Mouse (Mus musculus): ENCODE data around the gene Fabp1. TPM values are rescaled to one million over a fixed set of nuclear protein-coding genes. Genes with fewer than 3 reads are reported as not detected.
A peak's percentile ranks its signal among the peaks of the same experiment; 100 is the strongest.

Fabp1 gene
- total and polyA plus RNA-seq, 3 experiments, result not detected

DNA sequence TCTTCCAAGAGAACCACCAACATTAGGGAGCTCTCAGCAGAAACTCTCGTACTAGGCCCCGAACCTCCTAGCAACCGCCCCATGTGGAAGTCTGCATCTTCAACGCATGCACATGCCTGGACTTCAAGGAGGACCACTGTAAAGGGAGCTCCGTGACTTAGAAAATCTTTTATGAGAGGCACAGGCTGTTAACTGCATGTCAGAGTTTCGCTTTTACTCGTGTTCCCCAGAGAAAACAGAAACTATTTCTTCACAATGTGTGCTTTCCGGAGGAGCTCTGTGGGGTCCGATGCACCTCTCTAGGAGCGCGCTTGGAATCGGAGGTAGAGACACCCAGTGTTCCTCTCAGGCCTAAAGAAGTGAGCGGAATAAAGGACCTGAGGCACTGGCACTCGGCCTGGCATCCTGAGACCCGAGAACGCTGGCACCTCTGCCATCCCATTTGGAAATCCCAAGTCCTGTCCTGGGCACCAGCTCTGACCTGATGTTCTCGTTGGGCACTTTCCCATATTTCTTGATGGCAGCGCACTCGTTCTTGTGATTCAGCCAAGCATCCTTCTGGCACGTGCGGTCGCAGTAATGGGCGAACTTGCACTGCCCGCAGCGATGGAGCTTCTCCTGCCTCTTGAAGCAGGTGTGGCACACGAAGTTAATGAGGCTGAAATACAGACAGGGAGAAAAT lies 39.6 kb downstream of the Fabp1 start:
- Histone ChIP-seq H3K36me3 (replicated peaks in 1 of 2; ENCODE audit: control insufficient read depth in 1 of 2, insufficient read depth in 1 of 2, low read length in 1 of 2) (no peaks in the 10 kb centered on the region), H3K9me3 (replicated peaks; ENCODE audit: low read length) (no peaks in the 10 kb centered on the region), H3K9ac (ENCODE audit: insufficient read depth, low read depth) (peak overlapping the region; percentile 42; the same call in 1 of the 2 replicates), H3K4me3 (replicated peaks in 1 of 3; ENCODE audit: low read depth in 2 of 3, low read length in 2 of 3, poor library complexity in 1 of 3) (peak overlapping the region in 2 of 3 experiments; percentile 18 to 27), H3K4me2 (ENCODE audit: insufficient read depth, low read depth, poor library complexity, severe bottlenecking) (peak overlapping the region; percentile 71), H3K4me1 (ENCODE audit: control insufficient read depth in 1 of 2, insufficient read depth in 2 of 2) (peaks cover 16 to 28% of the 10 kb centered on the region in 2 experiments), H3K27me3 (replicated peaks) (peaks cover 2% of the 10 kb centered on the region), H3K79me2 (replicated peaks; ENCODE audit: control insufficient read depth, extremely low read depth, insufficient read depth, poor library complexity, severe bottlenecking) (no peaks in the 10 kb centered on the region), H3K27ac (ENCODE audit: insufficient read depth, low read depth) (no peak overlapping the region)
- in situ Hi-C loops (cut with MboI; ENCODE audit: low pct_ligation_motif_present, low pct_unique_long_range_greater_than_20kb, low sequenced_read_pairs), result no loop called here
- peak; percentile 57 for DNase-seq (ENCODE audit: extremely low read depth)
- TF ChIP-seq TCF12 (IDR thresholded peaks at IDR 0.05; ENCODE audit: low read depth, low read length) (no peak), ETS1 (conservative IDR thresholded peaks at IDR 0.05; ENCODE audit: low read depth, low read length) (peak; percentile 42; the same call in 1 of the 2 replicates), KAT2A (IDR thresholded peaks at IDR 0.05; ENCODE audit: insufficient replicate concordance, low read length) (0 out of 2 replicates have a peak, but pooled peaks have one; percentile 22), ELF1 (IDR thresholded peaks at IDR 0.05; ENCODE audit: low read depth, low read length) (no peak), ZNF384 (IDR thresholded peaks at IDR 0.05; ENCODE audit: low read depth, low read length) (no peak), ZC3H11A (IDR thresholded peaks at IDR 0.05; ENCODE audit: low read depth, low read length) (no peak), MYC (IDR thresholded peaks at IDR 0.05; ENCODE audit: low read depth, low read length) (peak; percentile 53; the same call in 1 of the 2 replicates), USF2 (conservative IDR thresholded peaks at IDR 0.05; ENCODE audit: low read depth, low read length) (no peak), UBTF (IDR thresholded peaks at IDR 0.05; ENCODE audit: low read depth, low read length) (no peak), POLR2A (IDR thresholded peaks at IDR 0.05; ENCODE audit: low read depth, low read length) (no peak), JUND (conservative IDR thresholded peaks at IDR 0.05; ENCODE audit: low read depth, low read length) (peak; percentile 62; the same call in 1 of the 2 replicates), GABPA (IDR thresholded peaks at IDR 0.05; ENCODE audit: insufficient replicate concordance, low read depth, low read length) (no peak), MEF2A (IDR thresholded peaks at IDR 0.05; ENCODE audit: borderline replicate concordance, low read depth, low read length) (0 out of 2 replicates have a peak, but pooled peaks have one; percentile 52), MXI1 (IDR thresholded peaks at IDR 0.05; ENCODE audit: low read depth, low read length) (no peak), SIN3A (IDR thresholded peaks at IDR 0.05; ENCODE audit: low read length) (no peak), NRF1 (IDR thresholded peaks at IDR 0.05; ENCODE audit: low read depth, low read length) (no peak), PAX5 (IDR thresholded peaks at IDR 0.05; ENCODE audit: low read length) (no peak), MAZ (IDR thresholded peaks at IDR 0.05; ENCODE audit: low read depth, low read length) (no peak), RAD21 (IDR thresholded peaks at IDR 0.05; ENCODE audit: low read depth, low read length) (no peak; the same call in 1 of the 2 replicates), JUN (IDR thresholded peaks at IDR 0.05; ENCODE audit: insufficient read depth, low read depth, low read length) (0 out of 2 replicates have a peak, but pooled peaks have one; percentile 13), POLR2AphosphoS2 (IDR thresholded peaks at IDR 0.05; ENCODE audit: low read depth, low read length) (no peak), BHLHE40 (IDR thresholded peaks at IDR 0.05; ENCODE audit: low read depth, low read length) (peak; percentile 66), E2F4 (IDR thresholded peaks at IDR 0.05; ENCODE audit: insufficient replicate concordance, low read depth, low read length) (no peak), HCFC1 (IDR thresholded peaks at IDR 0.05; ENCODE audit: low read depth, low read length) (no peak), EP300 (IDR thresholded peaks at IDR 0.05; ENCODE audit: low read length) (peak; percentile 75), MAFK (IDR thresholded peaks at IDR 0.05; ENCODE audit: insufficient replicate concordance, low read length) (no peak), TBP (conservative IDR thresholded peaks at IDR 0.05; ENCODE audit: low read depth, low read length) (no peak), ZMIZ1 (IDR thresholded peaks at IDR 0.05; ENCODE audit: low read depth, low read length) (no peak), CHD2 (IDR thresholded peaks at IDR 0.05; ENCODE audit: low read length) (no peak), NELFE (IDR thresholded peaks at IDR 0.05; ENCODE audit: low read depth, low read length) (no peak), RCOR1 (conservative IDR thresholded peaks at IDR 0.05; ENCODE audit: low read depth, low read length) (no peak), SMC3 (IDR thresholded peaks at IDR 0.05; ENCODE audit: low read depth, low read length) (no peak), USF1 (IDR thresholded peaks at IDR 0.05; ENCODE audit: low read depth, low read length) (no peak), CHD1 (IDR thresholded peaks at IDR 0.05; ENCODE audit: low read depth, low read length) (no peak), ZKSCAN1 (IDR thresholded peaks at IDR 0.05; ENCODE audit: borderline replicate concordance, low read depth, low read length) (no peak), MAX (IDR thresholded peaks at IDR 0.05; ENCODE audit: low read length) (peak; percentile 71), CTCF (conservative IDR thresholded peaks at IDR 0.05 in 1 of 2, IDR thresholded peaks at IDR 0.05 in 1 of 2; ENCODE audit: low read depth in 2 of 2, low read length in 2 of 2) (no peak), IRF4 (IDR thresholded peaks at IDR 0.05; ENCODE audit: low read depth, low read length) (peak; percentile 91)
- dilution Hi-C loops (cut with MboI; ENCODE audit: extremely low pct_ligation_motif_present, extremely low pct_unique_long_range_greater_than_20kb, low sequenced_read_pairs), result no loop called here

Data from CH12.LX (cell line).